Mouse (Mus musculus): ENCODE results near the gene Traip.
A peak's percentile ranks its signal among the peaks of the same experiment; 100 is the strongest.

Gene Traip

DNA sequence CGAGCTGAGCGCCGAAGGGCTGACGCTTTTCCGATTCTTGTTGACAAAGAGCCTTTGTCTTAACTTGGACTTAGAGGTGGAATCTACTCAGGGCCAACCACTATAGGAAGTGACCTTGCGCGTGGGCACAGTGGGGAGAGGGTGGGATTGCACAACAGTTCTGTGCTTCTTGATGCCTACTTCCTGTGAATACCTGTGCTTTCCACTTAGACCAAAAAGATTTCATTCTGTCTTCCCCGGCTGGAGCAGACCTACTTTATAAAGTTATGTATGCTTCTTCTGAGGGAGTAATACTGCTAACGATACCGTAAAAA, at the start of gene Traip:
TSS of gene Traip (plus strand) at position 215 of the 314 bp plus-strand sequence.
- Histone ChIP-seq H3K36me3 (ENCODE audit: control insufficient read depth, insufficient read depth, low read length, poor library complexity, severe bottlenecking) (no peaks in the 10 kb centered on the region), H3K27me3 (ENCODE audit: control insufficient read depth, insufficient read depth, low read length, poor library complexity, severe bottlenecking) (no peaks in the 10 kb centered on the region)
- DNase-seq (ENCODE audit: low read depth, low spot score) = no peak

DNA sequence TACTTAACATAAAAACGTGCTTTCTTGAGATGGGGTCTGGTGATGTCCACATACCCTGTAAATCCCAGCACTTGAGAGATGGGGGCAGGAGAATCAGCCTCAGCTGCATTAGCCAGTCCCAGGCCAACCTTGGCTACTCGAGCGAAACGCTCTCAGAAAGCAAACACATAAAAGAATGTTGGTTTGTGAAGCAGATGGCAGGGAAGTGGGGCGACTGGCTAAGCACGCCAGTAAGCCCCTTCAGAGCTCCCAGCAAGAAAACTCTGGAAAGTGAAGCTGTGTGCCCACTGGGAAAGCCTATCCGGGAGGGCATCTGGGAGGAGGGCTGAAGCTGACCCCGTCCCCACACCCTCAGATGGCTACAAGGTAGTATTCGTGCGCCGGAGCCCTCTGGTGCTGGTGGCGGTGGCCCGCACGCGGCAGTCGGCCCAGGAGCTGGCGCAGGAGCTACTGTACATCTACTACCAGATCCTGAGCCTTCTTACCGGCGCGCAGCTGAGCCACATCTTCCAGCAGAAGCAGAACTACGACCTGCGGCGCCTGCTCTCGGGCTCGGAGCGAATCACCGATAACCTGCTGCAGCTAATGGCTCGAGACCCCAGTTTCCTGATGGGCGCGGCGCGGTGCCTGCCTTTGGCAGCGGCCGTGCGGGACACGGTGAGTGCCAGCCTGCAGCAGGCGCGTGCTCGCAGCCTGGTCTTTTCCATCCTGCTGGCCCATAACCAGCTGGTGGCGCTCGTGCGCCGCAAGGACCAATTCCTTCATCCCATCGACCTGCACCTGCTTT, 48.9 kb upstream of the Traip start:
- H3K27me3 ChIP-seq (ENCODE audit: control insufficient read depth, insufficient read depth, low read length, poor library complexity, severe bottlenecking) = no peaks in the 10 kb centered on the region
- peak; percentile 61 for DNase-seq (ENCODE audit: low read depth, low spot score)
- H3K36me3 ChIP-seq (ENCODE audit: control insufficient read depth, insufficient read depth, low read length, poor library complexity, severe bottlenecking) = no peaks in the 10 kb centered on the region

DNA sequence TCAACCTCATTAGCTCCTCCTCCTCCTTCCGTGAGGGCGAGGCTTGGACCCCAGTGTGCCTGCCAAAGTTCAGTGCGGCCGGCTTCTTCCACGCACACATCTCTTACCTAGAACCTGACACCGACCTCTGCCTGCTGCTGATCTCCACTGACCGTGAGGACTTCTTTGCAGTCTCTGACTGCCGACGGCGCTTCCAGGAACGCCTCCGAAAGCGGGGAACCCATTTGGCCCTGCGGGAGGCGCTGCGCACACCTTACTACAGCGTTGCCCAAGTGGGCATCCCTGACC, 48.4 kb upstream of the Traip start:
- DNase-seq (ENCODE audit: low read depth, low spot score) = no peak
- H3K36me3 ChIP-seq (ENCODE audit: control insufficient read depth, insufficient read depth, low read length, poor library complexity, severe bottlenecking) = no peaks in the 10 kb centered on the region
- H3K27me3 ChIP-seq (ENCODE audit: control insufficient read depth, insufficient read depth, low read length, poor library complexity, severe bottlenecking) = no peaks in the 10 kb centered on the region

DNA sequence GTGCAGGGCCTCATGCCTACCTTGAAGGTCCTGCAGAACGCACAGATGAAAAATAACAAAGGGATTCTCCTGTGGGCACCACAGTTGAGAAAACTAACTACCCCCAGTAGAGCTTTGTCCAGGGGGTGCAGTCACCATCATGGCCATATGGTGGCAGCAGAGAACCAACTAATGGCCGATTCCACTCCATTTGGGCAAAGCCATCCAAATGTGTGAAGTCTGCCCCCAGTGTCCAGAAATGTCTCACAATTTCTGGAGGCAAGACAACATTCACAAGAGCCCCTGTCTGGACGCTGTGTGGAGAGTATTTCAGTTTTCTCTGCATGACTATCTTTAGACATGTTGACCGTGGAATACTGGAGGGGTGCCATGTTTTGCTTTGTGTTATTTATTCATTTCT, 45.2 kb upstream of the Traip start:
- H3K36me3 ChIP-seq (ENCODE audit: control insufficient read depth, insufficient read depth, low read length, poor library complexity, severe bottlenecking) = no peaks in the 10 kb centered on the region

DNA sequence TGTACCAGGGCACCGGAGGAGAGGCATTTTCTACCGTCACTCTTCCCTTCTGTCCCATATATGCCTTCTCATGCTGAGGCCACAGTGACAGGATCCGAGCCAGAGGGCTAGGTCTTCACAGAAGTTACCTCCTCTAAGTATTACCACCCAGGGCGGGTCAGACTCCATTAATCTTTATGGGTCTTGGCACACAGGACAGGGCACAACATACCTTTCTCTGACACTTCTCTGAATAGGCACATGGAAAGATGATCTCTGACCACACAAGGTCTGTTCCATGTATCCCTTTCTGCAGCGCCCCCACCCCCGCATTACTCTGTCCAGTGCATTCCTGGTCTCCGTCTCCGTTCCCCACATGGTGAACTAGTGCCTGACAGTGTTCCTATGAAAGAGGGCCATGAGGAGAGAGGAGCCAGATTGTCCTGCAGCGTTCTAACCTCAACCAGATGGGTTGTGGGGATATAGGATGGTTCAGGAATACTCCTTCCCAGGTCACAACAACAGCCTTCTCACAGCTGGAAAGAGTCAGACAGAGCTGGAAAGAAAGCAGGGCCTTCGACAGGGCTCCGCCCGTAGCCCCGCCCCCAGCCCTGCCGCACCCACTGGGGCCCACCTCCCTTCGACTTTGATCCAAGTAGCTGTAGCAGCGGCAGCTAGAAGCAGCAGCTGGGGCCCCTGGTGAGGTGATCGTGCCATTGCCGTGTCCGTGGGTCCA, 43.5 kb upstream of the Traip start, which contains the start of gene Mst1r:
TSS of gene Mst1r (plus strand) at position 622 of the 715 bp plus-strand sequence.
- no peak for DNase-seq (ENCODE audit: low read depth, low spot score)
- H3K27me3 ChIP-seq (ENCODE audit: control insufficient read depth, insufficient read depth, low read length, poor library complexity, severe bottlenecking) = no peaks in the 10 kb centered on the region
- no peaks in the 10 kb centered on the region for H3K36me3 ChIP-seq (ENCODE audit: control insufficient read depth, insufficient read depth, low read length, poor library complexity, severe bottlenecking)

More for the DNA sequence above, 45.2 kb upstream of the Traip start:
- peak; percentile 92 for DNase-seq (ENCODE audit: low read depth, low spot score)
- H3K27me3 ChIP-seq (ENCODE audit: control insufficient read depth, insufficient read depth, low read length, poor library complexity, severe bottlenecking) = no peaks in the 10 kb centered on the region

DNA sequence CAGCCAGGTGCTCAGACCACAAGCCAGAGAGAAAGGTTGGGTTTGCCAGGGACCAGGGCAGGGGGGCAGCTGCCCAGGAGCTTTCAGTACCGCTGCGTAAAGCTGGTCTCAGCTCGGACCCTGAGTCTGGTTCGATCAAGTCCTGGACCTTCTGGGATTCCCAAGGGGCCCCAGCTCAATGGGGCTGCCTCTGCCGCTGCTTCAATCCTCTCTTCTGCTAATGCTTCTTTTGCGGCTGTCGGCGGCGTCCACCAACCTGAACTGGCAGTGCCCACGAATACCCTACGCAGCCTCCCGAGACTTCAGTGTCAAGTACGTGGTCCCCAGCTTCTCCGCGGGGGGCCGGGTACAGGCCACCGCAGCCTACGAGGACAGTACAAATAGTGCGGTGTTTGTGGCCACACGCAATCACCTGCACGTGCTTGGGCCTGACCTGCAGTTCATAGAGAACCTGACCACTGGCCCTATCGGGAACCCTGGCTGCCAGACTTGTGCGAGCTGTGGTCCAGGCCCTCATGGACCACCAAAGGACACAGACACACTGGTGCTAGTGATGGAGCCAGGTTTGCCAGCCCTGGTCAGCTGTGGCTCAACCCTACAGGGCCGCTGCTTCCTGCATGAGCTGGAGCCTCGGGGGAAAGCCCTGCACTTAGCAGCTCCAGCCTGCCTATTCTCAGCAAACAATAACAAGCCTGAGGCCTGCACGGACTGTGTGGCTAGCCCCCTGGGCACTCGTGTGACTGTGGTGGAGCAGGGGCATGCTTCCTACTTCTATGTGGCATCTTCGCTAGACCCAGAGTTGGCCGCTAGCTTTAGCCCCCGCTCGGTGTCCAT, 42.8 kb upstream of the Traip start:
- no peaks in the 10 kb centered on the region for H3K36me3 ChIP-seq (ENCODE audit: control insufficient read depth, insufficient read depth, low read length, poor library complexity, severe bottlenecking)
- no peak for DNase-seq (ENCODE audit: low read depth, low spot score)

DNA sequence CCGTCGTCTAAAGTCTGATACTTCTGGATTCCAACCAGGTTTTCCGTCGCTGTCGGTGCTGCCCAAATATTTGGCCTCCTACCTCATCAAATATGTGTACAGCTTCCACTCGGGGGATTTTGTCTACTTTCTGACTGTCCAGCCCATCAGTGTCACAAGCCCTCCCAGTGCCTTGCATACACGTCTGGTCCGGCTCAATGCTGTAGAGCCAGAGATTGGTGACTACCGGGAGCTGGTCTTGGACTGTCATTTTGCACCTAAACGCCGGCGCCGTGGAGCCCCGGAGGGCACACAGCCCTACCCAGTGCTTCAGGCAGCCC, 42.2 kb upstream of the Traip start:
- no peak for DNase-seq (ENCODE audit: low read depth, low spot score)
- Histone ChIP-seq H3K27me3 (ENCODE audit: control insufficient read depth, insufficient read depth, low read length, poor library complexity, severe bottlenecking) (no peaks in the 10 kb centered on the region), H3K36me3 (ENCODE audit: control insufficient read depth, insufficient read depth, low read length, poor library complexity, severe bottlenecking) (no peaks in the 10 kb centered on the region)

More for the DNA sequence above, 42.8 kb upstream of the Traip start:
- no peaks in the 10 kb centered on the region for H3K27me3 ChIP-seq (ENCODE audit: control insufficient read depth, insufficient read depth, low read length, poor library complexity, severe bottlenecking)

DNA sequence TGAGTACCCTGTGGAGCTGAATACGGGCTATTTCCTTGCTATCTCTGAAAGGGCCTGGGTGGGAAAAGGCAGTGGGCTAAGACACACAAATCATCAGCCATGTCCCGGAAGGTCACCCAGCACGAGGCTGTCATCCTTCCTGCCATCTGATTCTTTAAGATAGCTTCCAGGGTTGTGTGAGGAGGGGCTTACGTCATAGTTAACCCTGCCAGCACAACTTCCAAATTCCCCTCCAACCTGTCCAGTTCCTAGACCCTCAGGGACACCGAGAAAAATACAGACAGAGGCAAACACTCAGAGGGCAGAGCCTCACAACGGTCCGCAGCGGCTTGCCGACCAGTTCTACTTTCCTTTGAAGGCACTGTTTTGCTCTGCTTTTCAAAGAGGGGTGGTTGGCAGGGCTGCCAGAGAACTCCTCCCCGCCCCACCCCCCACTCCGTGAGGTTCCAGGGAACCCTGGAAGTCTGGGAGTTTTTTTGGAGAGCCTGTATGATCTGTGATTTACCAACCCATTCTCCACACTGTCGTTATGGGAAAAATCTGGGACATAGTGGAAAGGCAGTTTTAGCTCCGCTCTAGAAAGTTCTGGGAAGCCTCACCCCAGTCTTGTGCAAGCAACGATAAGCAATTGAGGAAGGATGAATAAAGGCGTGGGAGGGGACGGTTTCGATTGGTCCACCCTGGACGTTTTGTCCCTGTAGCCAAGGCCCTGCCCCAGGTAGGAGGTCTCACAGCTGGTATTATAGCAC, 41.4 kb upstream of the Traip start:
- H3K27me3 ChIP-seq (ENCODE audit: control insufficient read depth, insufficient read depth, low read length, poor library complexity, severe bottlenecking) = no peaks in the 10 kb centered on the region
- no peak for DNase-seq (ENCODE audit: low read depth, low spot score)
- no peaks in the 10 kb centered on the region for H3K36me3 ChIP-seq (ENCODE audit: control insufficient read depth, insufficient read depth, low read length, poor library complexity, severe bottlenecking)

DNA sequence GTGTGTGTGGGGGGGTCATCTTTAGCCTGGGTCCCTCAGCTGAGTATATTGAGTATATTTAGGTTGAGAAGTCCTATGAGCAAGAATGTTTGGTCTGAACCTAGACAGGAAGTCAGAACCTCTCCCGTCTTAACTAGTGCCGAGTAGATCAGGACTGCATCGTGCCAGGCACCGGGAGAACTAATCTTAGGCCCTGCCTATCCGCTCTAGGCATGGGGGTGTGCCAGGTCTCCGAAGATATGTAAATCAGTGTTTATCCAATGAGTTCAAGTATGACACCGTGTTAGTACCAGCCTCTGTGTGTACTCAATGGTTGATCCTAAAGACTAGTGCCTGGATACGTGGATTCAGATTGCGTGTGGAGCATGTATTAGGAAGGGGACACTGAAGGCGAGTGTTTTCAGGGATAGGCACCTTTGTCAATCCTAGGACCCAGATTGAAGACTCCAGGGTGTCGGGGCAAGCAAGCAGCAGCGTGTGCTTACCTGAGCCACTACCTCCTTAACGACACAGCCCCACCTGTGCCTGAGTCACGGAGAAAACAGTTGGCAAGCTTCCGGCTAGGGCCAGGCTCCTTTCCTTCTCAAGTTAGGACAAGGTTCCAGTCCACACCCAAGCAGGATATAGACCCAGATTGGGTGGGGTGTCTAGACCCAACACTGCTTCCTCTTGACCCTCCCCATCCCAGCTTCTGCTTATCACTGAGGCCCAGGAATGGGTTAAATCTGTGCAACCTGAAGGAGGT, 39.7 kb upstream of the Traip start:
- no peaks in the 10 kb centered on the region for H3K27me3 ChIP-seq (ENCODE audit: control insufficient read depth, insufficient read depth, low read length, poor library complexity, severe bottlenecking)
- DNase-seq (ENCODE audit: low read depth, low spot score) = no peak
- no peaks in the 10 kb centered on the region for H3K36me3 ChIP-seq (ENCODE audit: control insufficient read depth, insufficient read depth, low read length, poor library complexity, severe bottlenecking)

DNA sequence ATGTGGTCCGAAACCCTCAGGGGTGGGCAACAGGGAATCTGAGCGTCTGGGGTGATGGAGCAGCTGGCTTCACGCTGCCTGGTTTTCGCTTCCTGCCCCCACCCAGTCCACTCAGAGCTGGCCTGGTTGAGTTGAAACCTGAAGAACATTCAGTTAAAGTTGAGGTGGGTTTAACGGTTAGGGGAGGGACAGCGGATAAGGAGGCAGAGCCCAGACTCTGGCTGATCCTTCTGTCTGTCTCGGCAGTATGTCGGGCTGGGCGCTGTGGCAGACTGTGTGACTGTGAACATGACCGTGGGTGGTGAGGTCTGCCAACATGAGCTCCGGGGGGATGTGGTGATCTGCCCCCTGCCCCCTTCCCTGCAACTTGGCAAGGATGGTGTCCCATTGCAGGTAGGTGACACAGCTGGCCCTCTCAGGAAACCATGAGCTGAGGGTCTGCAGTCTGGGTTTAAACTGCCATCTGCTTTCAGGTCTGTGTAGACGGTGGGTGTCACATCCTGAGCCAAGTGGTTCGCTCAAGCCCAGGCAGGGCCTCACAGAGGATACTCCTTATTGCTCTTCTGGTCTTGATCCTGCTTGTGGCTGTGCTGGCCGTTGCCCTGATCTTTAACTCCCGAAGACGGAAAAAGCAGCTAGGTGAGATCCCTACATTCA, 35.0 kb upstream of the Traip start:
- no peak for DNase-seq (ENCODE audit: low read depth, low spot score)
- H3K36me3 ChIP-seq (ENCODE audit: control insufficient read depth, insufficient read depth, low read length, poor library complexity, severe bottlenecking) = no peaks in the 10 kb centered on the region
- no peaks in the 10 kb centered on the region for H3K27me3 ChIP-seq (ENCODE audit: control insufficient read depth, insufficient read depth, low read length, poor library complexity, severe bottlenecking)

DNA sequence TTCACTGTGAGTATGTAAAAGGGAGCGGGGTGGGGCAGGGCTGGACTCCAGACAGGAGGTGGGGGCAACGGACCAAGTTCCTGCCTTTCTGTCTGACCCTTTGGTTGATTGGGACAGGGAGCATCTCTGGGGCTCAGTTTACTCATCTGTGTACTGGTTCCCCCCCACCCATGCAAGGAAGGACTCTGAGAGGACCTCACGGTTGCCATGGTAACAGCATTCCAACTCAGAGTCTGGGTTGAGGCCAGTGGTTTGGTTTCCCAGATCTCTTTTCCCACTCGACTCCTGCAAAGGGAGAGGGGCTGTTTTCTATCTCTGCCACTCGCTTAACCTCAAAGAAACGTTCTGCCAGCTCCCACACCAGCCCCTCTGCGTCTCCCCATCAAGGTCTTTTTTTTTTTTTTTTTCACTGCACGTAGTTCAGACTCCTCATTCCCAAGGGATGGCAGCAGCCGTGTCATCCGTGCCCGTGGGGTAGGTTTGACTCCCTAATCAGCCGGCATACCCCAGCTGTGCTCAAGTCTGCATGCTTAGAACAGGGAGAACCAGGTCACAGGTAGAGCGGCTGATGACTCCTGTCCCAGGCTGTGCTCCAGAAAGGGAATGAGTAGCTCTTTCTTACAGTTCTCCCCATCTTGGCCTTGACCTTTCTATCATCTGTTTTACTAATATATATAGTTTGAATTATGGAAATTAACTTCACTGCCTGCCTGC, 31.9 kb upstream of the Traip start:
- Histone ChIP-seq H3K27me3 (ENCODE audit: control insufficient read depth, insufficient read depth, low read length, poor library complexity, severe bottlenecking) (no peaks in the 10 kb centered on the region), H3K36me3 (ENCODE audit: control insufficient read depth, insufficient read depth, low read length, poor library complexity, severe bottlenecking) (no peaks in the 10 kb centered on the region)
- no peak for DNase-seq (ENCODE audit: low read depth, low spot score)

DNA sequence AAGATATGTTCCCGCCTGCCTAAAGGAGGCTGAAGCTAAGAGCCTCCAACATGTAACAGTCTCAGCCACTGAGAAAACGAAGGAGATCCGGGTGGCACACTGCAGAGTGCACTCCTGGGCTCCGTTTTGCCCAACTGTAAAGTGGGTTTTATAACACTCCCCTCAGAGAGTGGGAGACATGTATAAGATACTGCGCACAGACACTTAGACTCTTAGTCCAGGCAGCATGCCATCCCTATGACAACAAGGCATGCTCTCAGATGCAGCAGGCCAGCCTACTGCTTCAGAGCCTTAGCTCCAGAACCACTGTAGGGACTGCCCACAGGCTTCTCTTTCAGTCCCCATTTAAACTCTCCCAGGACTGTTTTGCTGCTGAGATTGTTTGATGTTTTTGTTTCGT, 31.1 kb upstream of the Traip start:
- Histone ChIP-seq H3K36me3 (ENCODE audit: control insufficient read depth, insufficient read depth, low read length, poor library complexity, severe bottlenecking) (no peaks in the 10 kb centered on the region), H3K27me3 (ENCODE audit: control insufficient read depth, insufficient read depth, low read length, poor library complexity, severe bottlenecking) (no peaks in the 10 kb centered on the region)
- DNase-seq (ENCODE audit: low read depth, low spot score) = no peak

DNA sequence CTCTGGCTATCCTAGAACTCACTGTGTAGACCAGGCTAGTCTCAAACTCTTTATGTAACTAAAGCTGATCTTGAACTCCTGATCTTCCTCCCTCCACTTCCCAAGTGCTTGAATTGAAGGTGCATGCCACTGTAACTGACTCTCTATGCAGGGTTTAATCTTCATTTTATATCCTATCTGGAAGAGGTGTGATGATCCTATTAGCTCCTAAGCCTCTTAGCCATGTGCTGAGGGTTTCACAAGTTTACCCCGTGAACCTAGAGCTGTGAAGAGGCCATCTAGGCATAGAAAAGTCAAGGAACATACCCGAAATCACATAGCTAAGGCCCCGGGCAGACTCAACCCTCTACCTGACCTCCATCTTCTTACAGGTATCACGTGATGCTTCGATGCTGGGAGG, 30.5 kb upstream of the Traip start:
- Histone ChIP-seq H3K36me3 (ENCODE audit: control insufficient read depth, insufficient read depth, low read length, poor library complexity, severe bottlenecking) (no peaks in the 10 kb centered on the region), H3K27me3 (ENCODE audit: control insufficient read depth, insufficient read depth, low read length, poor library complexity, severe bottlenecking) (no peaks in the 10 kb centered on the region)
- no peak for DNase-seq (ENCODE audit: low read depth, low spot score)

Measured in splenic B cell, adult 2 months (primary cell).